ENCODE assay signal across 7 mouse cellular contexts in genomic region chr13:95286989-95287388, GRCm38 (mm10). TPM values are rescaled to one million over a fixed set of nuclear protein-coding genes. Genes with fewer than 3 reads are reported as not detected.
DNase-seq lines count a peak whose midpoint lies in the region; ATAC-seq lines count a peak whose summit lies in the region.

No protein-coding gene starts in this region.

- 5% methylated on average over 7 of the region's 7 CpGs for WGBS in hindbrain, embryonic 15.5 days

- ATAC-seq in activated CD4-positive, CD25-positive, alpha-beta regulatory T cell, adult 4 months: peak; percentile 43
- ATAC-seq in hindbrain, embryonic 15.5 days (ENCODE audit: low FRiP score, low read depth): peak; percentile 84
- ATAC-seq in megakaryocyte-erythroid progenitor cell, adult 5-6 weeks (replicated peaks; ENCODE audit: low FRiP score, low TSS enrichment, poor library complexity, severe bottlenecking): peak; percentile 82

- no peak overlapping the region for H3K27ac ChIP-seq in hindbrain, embryonic 15.5 days (replicated peaks)

- no peaks in the 10 kb centered on the region for H3K9me3 ChIP-seq in hindbrain, embryonic 15.5 days

- no peak overlapping the region for H3K4me2 ChIP-seq in hindbrain, embryonic 15.5 days

- H3K36me3 ChIP-seq in hindbrain, embryonic 15.5 days: no peaks in the 10 kb centered on the region

- no peaks in the 10 kb centered on the region for H3K4me1 ChIP-seq in hindbrain, embryonic 15.5 days (replicated peaks)

- H3K4me3 ChIP-seq in hindbrain, embryonic 15.5 days: no peak overlapping the region

- H3K27me3 ChIP-seq in hindbrain, embryonic 15.5 days: 0 out of 2 replicates have a peak, but pooled peaks cover 5% of the 10 kb centered on the region

- no peak overlapping the region for H3K9ac ChIP-seq in hindbrain, embryonic 15.5 days

- DNase-seq in cerebellum, adult 9-11 months: peak; percentile 21
- DNase-seq in frontal cortex, postnatal 14 days (ENCODE audit: low spot score in 2 of 2): peak; percentile 68 to 72
- DNase-seq in layer of hippocampus, postnatal 25 days (ENCODE audit: extremely low spot score in 1 of 2, low spot score in 1 of 2): peak; percentile 49 to 69
- peak; percentile 18 for DNase-seq in skeletal muscle tissue, adult 2 months (ENCODE audit: low read depth, low spot score)

RNA-seq across cellular contexts. Expression of gene Zbed3, which starts 36.4 kb away (rescaled TPM):
- polyA plus RNA-seq in activated CD4-positive, CD25-positive, alpha-beta regulatory T cell, adult 4 months (2017; shearing (Covaris generic)): 1 to 10 TPM; 1.5 to 1.9 TPM
- 35.6 and 39.3 TPM in 2 replicates for polyA plus RNA-seq in hindbrain, embryonic 15.5 days (2015; fragmentation: Nextera tagmentation; extraction: Ambion mirVana)
- 10 to 100 TPM; 14.1 to 15.1 TPM for total RNA-seq in layer of hippocampus, postnatal 25 days (2021)
- total RNA-seq in megakaryocyte-erythroid progenitor cell, adult 5-6 weeks (2014; fragmentation: Nextera tagmentation): 13.3 and 15.1 TPM in 2 replicates
- 0.76 and 2.6 TPM in 2 replicates for total RNA-seq in megakaryocyte-erythroid progenitor cell, adult 5-6 weeks (2017)

RNA-seq across cellular contexts. Expression of gene Pde8b, which starts 36.9 kb away (rescaled TPM):
- 1 to 10 TPM in 1 of 2 experiments, under 1 TPM in 1; 0.54 to 1.2 TPM for polyA plus RNA-seq in activated CD4-positive, CD25-positive, alpha-beta regulatory T cell, adult 4 months (2017; shearing (Covaris generic))
- polyA plus RNA-seq in hindbrain, embryonic 15.5 days (2015; fragmentation: Nextera tagmentation; extraction: Ambion mirVana): 7.0 and 8.5 TPM in 2 replicates
- 10 to 100 TPM; 91.7 to 97.0 TPM for total RNA-seq in layer of hippocampus, postnatal 25 days (2021)
- total RNA-seq in megakaryocyte-erythroid progenitor cell, adult 5-6 weeks (2014; fragmentation: Nextera tagmentation): 0.42 TPM in 1 of 2 replicates, not detected in the other
- total RNA-seq in megakaryocyte-erythroid progenitor cell, adult 5-6 weeks (2017): not detected in 2 replicates

Comparison
In these comparisons a context has a peak if more than half of its experiments do, and no peak if none do; other contexts are left out.
1. DNase-seq: peak in every context shown above with its lines; median percentile 70 in frontal cortex, postnatal 14 days; 59 in layer of hippocampus, postnatal 25 days; 21 in cerebellum, adult 9-11 months; 18 in skeletal muscle tissue, adult 2 months.
2. RNA of gene Pde8b, which starts 36.9 kb away (total RNA-seq): 91.7 to 97.0 TPM in layer of hippocampus, postnatal 25 days; 0.42 TPM in megakaryocyte-erythroid progenitor cell, adult 5-6 weeks; every median in the first group is over 10 times any median in the second.
3. Peak in every context shown above with its lines, with median percentiles within 50 percentile points of each other: ATAC-seq.